Mouse (Mus musculus): Measurements from ENCODE around the gene Lrrc20.

DNA sequence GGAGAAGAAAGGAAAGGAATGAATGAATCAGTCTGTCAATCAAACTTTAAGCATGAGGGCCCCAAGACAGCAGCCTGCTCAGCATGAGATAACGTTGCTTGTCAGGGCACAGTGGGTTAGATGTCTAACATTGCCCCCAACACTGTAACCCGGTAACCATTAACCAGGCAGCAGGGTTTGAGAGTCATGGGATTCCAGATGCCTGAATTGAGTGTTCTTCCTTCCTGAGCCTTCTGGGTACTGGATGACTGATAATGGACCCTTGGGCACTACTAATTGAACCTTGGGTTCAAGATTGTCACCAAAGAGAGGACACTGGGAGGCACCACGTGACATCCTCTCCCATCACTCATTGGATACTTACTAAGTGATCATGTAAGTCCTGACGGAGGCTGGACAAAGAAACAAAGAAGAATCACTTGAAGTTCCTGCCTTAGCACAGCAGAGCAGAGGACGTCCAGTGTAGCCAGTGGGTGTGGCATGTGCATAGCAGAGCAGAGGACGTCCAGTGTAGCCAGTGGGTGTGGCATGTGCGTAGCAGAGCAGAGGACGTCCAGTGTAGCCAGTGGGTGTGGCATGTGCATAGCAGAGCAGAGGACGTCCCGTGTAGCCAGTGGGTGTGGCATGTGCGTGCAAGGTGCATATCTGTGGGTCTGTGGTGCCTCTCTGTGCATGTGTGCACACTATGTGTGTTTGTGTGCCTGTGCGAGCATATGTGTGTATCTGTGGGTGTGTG, 68.7 kb downstream of the Lrrc20 start:
- TF ChIP-seq CTCF (IDR thresholded peaks at IDR 0.05; ENCODE audit: extremely low read depth, insufficient read length, insufficient replicate concordance, low read depth, low read length), result no peak
- TF ChIP-seq POLR2A (IDR thresholded peaks at IDR 0.05; ENCODE audit: low read depth, low read length), result no peak

Measured in small intestine, adult 2 months (tissue).